In the genomic region with DNA sequence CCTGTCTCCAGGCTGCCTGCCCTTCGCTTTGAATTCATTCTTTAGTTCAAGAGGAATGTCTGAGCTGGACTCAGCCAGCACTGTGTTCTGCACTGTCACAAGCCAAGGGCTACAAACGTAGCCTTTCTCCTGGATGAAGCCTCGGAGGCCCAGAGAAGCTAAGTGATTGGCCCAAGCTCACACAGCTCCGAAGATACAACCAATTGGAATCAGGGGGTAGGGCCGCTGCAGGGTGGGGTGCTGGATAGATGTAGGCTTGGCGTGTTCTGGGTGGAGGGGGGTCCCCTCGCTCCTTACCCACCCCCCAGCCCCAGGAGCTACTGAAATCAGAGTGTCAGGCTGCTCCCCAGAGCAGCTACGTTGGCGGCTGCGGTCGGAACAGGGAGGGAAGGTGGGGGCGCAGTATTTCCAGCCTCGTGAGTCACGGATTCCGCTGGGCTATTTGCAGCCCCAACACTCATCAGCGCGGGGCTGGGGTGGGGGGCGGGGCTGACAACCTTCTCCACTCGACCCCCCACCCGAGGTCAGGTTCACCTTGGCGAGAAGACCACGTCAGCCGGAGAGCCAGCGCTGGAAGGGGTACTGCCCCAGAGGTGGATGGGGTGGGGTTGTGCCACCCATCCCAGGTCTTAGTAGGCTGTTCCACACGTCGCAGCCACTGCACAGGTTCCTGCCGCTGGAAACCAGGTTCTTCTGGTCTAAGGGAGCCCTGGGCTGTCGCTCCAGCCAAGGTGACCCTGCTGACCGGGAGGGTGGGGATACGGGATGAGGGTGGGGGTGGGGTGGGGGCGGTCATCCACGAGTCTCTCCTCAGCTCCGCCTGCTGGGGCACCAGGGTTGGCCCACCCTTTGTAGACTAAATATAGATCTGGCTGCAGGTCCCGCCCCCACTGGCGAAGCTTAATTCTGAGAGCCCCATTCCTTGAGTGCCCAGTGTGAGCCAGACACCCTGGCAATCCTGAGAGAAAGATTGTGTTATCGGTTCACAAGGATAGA, we compare ENCODE assay signal across 8 mouse cellular contexts. TPM values are rescaled to one million over a fixed set of nuclear protein-coding genes. Genes with fewer than 3 reads are reported as not detected.
DNase-seq lines count a peak whose midpoint lies in the region; ATAC-seq and TF ChIP-seq lines count a peak whose summit lies in the region.

No protein-coding gene starts in this region.

- peak overlapping the region; percentile 83 for H3K4me3 ChIP-seq in heart, postnatal 0 days (ENCODE audit: low read depth, low read length)
- peak overlapping the region; percentile 12; the same call in 1 of the 2 replicates for H3K4me3 ChIP-seq in liver, adult 2 months (ENCODE audit: insufficient read depth, low read depth, low read length)

- H3K4me2 ChIP-seq in heart, postnatal 0 days (ENCODE audit: low read depth, low read length): peak overlapping the region; percentile 77

- TF ChIP-seq EP300 in heart, postnatal 0 days (IDR thresholded peaks at IDR 0.05; ENCODE audit: low read depth): peak; percentile 97

- H3K79me2 ChIP-seq in liver, adult 2 months (ENCODE audit: control insufficient read depth, insufficient read depth, low read length): no peaks in the 10 kb centered on the region

- no peaks in the 10 kb centered on the region for H3K9me3 ChIP-seq in heart, postnatal 0 days (replicated peaks; ENCODE audit: control insufficient read depth, low read length)

- ATAC-seq in heart, postnatal 0 days (ENCODE audit: insufficient read depth, low read depth): peak; percentile 66

- H3K4me1 ChIP-seq in heart, postnatal 0 days (ENCODE audit: control insufficient read depth, insufficient read depth): peaks cover 26% of the 10 kb centered on the region
- no peaks in the 10 kb centered on the region for H3K4me1 ChIP-seq in liver, adult 2 months (ENCODE audit: control insufficient read depth, insufficient read depth, low read length)

- peak overlapping the region; percentile 99 for H3K9ac ChIP-seq in heart, postnatal 0 days (replicated peaks; ENCODE audit: low read depth, low read length)
- no peak overlapping the region for H3K9ac ChIP-seq in liver, adult 2 months (ENCODE audit: low read depth, low read length)

- peak; percentile 20; the same call in 1 of the 2 replicates for TF ChIP-seq CTCF in heart, postnatal 0 days (IDR thresholded peaks at IDR 0.05; ENCODE audit: low read depth)
- no peak for TF ChIP-seq CTCF in liver, adult 2 months (IDR thresholded peaks at IDR 0.05; ENCODE audit: low read depth, low read length)

- peak; percentile 32 for DNase-seq in A20 (ENCODE audit: low read depth, low spot score)
- DNase-seq in adrenal gland, postnatal 14 days: peak; percentile 63
- peak; percentile 88 for DNase-seq in fibroblast of lung, adult 2 months (ENCODE audit: low read depth)
- peak; percentile 91 for DNase-seq in heart, postnatal 0 days (ENCODE audit: low spot score)
- DNase-seq in kidney, postnatal 14 days: peak; percentile 79
- no peak for DNase-seq in liver, adult 2 months (ENCODE audit: extremely low read depth, low read depth, low spot score)
- DNase-seq in natural killer cell, adult 2 months (ENCODE audit: low spot score in 2 of 2): peak; percentile 40 to 68
- DNase-seq in thymus, postnatal 36 days: peak; percentile 33 to 57

- TF ChIP-seq POLR2A in liver, adult 2 months (IDR thresholded peaks at IDR 0.05; ENCODE audit: extremely low read depth, insufficient read depth, low read length): no peak

- H3K27ac ChIP-seq in heart, postnatal 0 days (ENCODE audit: low read depth): peak overlapping the region; percentile 99
- H3K27ac ChIP-seq in liver, adult 2 months (replicated peaks; ENCODE audit: insufficient read depth, low read depth, low read length): no peak overlapping the region

- 2% methylated on average over 36 of the region's 36 CpGs for WGBS in heart, postnatal 0 days
- 14% methylated on average over 36 of the region's 36 CpGs for WGBS in liver, adult 2 months

- peaks cover 16% of the 10 kb centered on the region for H3K36me3 ChIP-seq in heart, postnatal 0 days (replicated peaks; ENCODE audit: control insufficient read depth, insufficient read depth, low read length)
- H3K36me3 ChIP-seq in liver, adult 2 months (ENCODE audit: control insufficient read depth, insufficient read depth, low read length): no peaks in the 10 kb centered on the region

- no peaks in the 10 kb centered on the region for H3K27me3 ChIP-seq in heart, postnatal 0 days (ENCODE audit: control insufficient read depth, insufficient read depth, low read length)
- no peaks in the 10 kb centered on the region; the same call in 1 of the 2 replicates for H3K27me3 ChIP-seq in liver, adult 2 months (ENCODE audit: control insufficient read depth, insufficient read depth, low read length)

RNA-seq across cellular contexts. Expression of a gene that starts 5.2 kb away (rescaled TPM):
- 0.19 and 1.5 TPM in 2 replicates for total RNA-seq in adrenal gland, postnatal 14 days (2021)
- 556 and 673 TPM in 2 replicates for total RNA-seq in heart, postnatal 0 days (2014; rRNA removed; ENCODE audit: low replicate concordance)
- polyA plus RNA-seq in heart, postnatal 0 days (2015; fragmentation: Nextera tagmentation; extraction: Ambion mirVana): 195 and 203 TPM in 2 replicates
- 0.07 and 0.09 TPM in 2 replicates for total RNA-seq in liver, adult 2 months (2014; rRNA removed)
- 0.02 TPM in 1 of 2 replicates, not detected in the other for polyA plus RNA-seq in liver, adult 2 months (2012; rRNA removed)

RNA-seq across cellular contexts. Expression of a gene that starts 10.0 kb away (rescaled TPM):
- total RNA-seq in adrenal gland, postnatal 14 days (2021): not detected in 2 replicates
- 0.23 and 0.65 TPM in 2 replicates for total RNA-seq in heart, postnatal 0 days (2014; rRNA removed; ENCODE audit: low replicate concordance)
- 0.58 and 0.87 TPM in 2 replicates for polyA plus RNA-seq in heart, postnatal 0 days (2015; fragmentation: Nextera tagmentation; extraction: Ambion mirVana)
- total RNA-seq in liver, adult 2 months (2014; rRNA removed): not detected in 2 replicates
- polyA plus RNA-seq in liver, adult 2 months (2012; rRNA removed): not detected in 2 replicates

RNA-seq across cellular contexts. Expression of a gene that starts 10.1 kb away (rescaled TPM):
- total RNA-seq in adrenal gland, postnatal 14 days (2021): not detected in 2 replicates
- total RNA-seq in heart, postnatal 0 days (2014; rRNA removed; ENCODE audit: low replicate concordance): not detected in 2 replicates
- not detected in 2 replicates for polyA plus RNA-seq in heart, postnatal 0 days (2015; fragmentation: Nextera tagmentation; extraction: Ambion mirVana)
- total RNA-seq in liver, adult 2 months (2014; rRNA removed): not detected in 2 replicates
- not detected in 2 replicates for polyA plus RNA-seq in liver, adult 2 months (2012; rRNA removed)

RNA-seq across cellular contexts. Expression of a gene that starts 18.7 kb away (rescaled TPM):
- 17.0 and 19.4 TPM in 2 replicates for total RNA-seq in adrenal gland, postnatal 14 days (2021)
- total RNA-seq in heart, postnatal 0 days (2014; rRNA removed; ENCODE audit: low replicate concordance): 28.1 and 32.7 TPM in 2 replicates
- 16.2 and 18.1 TPM in 2 replicates for polyA plus RNA-seq in heart, postnatal 0 days (2015; fragmentation: Nextera tagmentation; extraction: Ambion mirVana)
- total RNA-seq in liver, adult 2 months (2014; rRNA removed): 7.3 and 8.5 TPM in 2 replicates
- 12.8 and 16.8 TPM in 2 replicates for polyA plus RNA-seq in liver, adult 2 months (2012; rRNA removed)

RNA-seq across cellular contexts. Expression of a gene that starts 27.3 kb away (rescaled TPM):
- not detected in 2 replicates for total RNA-seq in adrenal gland, postnatal 14 days (2021)
- not detected in 2 replicates for total RNA-seq in heart, postnatal 0 days (2014; rRNA removed; ENCODE audit: low replicate concordance)
- not detected in 2 replicates for polyA plus RNA-seq in heart, postnatal 0 days (2015; fragmentation: Nextera tagmentation; extraction: Ambion mirVana)
- total RNA-seq in liver, adult 2 months (2014; rRNA removed): not detected in 2 replicates
- 0.04 TPM in 1 of 2 replicates, not detected in the other for polyA plus RNA-seq in liver, adult 2 months (2012; rRNA removed)

Comparison
In these comparisons a context has a peak if more than half of its experiments do, and no peak if none do; other contexts are left out.
1. RNA of a gene that starts 5.2 kb away (total RNA-seq): 556 to 673 TPM in heart, postnatal 0 days; 0.19 to 1.5 TPM in adrenal gland, postnatal 14 days and 0.07 to 0.09 TPM in liver, adult 2 months; every median in the first group is over 100 times any median in the second.